Mouse (Mus musculus) small intestine, adult 2 months (tissue): ENCODE measurements around the gene Edn1.

Experiments
- CTCF ChIP-seq: fragments of 200-500 bp; IDR thresholded peaks from 2 replicates; pipeline ENCODE4 v1.5.1; 2012; ENCODE audit warnings: low read depth, mild to moderate bottlenecking, control low read depth, inconsistent platforms, low read length, moderate library complexity, mixed read lengths; ENCODE audit not compliant: insufficient replicate concordance, insufficient read length; ENCODE audit errors: extremely low read depth
- POLR2A ChIP-seq: fragments of 200-500 bp; IDR thresholded peaks from 2 replicates; pipeline ENCODE4 v1.6.1; 2012; ENCODE audit warnings: low read depth, mild to moderate bottlenecking, control low read depth, inconsistent platforms, low read length, moderate library complexity

- no peak for TF ChIP-seq CTCF
- no peak for TF ChIP-seq POLR2A
Observed at GRCm38 (mm10) chr13:42298302-42298701, 3.0 kb upstream of the Edn1 start.
